Mouse (Mus musculus): ENCODE results near the gene Olfr455. TPM values are rescaled to one million over a fixed set of nuclear protein-coding genes. Genes with fewer than 3 reads are reported as not detected.

Gene Olfr455
- polyA plus RNA-seq (2016; fragmentation: Nextera tagmentation; extraction: Ambion mirVana) = not detected in 2 replicates

DNA sequence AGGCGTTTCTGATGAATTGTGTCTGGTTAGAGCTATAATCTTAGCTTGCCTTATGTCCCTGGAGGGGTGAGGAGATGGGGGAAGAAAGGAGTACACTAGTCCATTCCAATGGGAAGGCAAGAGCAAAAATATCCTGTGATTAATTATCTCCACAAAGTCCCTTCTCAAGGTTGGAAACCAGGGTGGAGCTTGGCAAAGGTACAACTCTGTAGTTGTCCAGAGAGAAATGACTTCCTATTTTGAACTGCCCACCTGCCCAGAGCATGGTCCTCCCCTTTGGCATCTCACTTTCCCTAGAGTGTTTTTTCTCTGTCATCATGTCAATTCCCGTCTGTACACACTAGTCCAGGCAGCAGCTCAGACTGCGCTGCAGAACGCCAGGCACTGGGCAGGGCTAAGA, at the start of gene Olfr455:
Gene Olfr455, minus strand, starts transcription at position 127 of the 400 bp plus-strand sequence.
- no peaks in the 10 kb centered on the region for H3K4me1 ChIP-seq
- no peaks in the 10 kb centered on the region for H3K27me3 ChIP-seq
- H3K9me3 ChIP-seq = no peaks in the 10 kb centered on the region
- no peak within 1 kb of the TSS for H3K9ac ChIP-seq
- no peaks in the 10 kb centered on the region for H3K36me3 ChIP-seq (replicated peaks)
- no peak within 1 kb of the TSS for H3K27ac ChIP-seq
- no peak for ATAC-seq (ENCODE audit: low FRiP score)
- no peak within 1 kb of the TSS for H3K4me3 ChIP-seq (replicated peaks)
- H3K4me2 ChIP-seq = no peak within 1 kb of the TSS
- WGBS = 88% methylated on average over 4 of the region's 4 CpGs

DNA sequence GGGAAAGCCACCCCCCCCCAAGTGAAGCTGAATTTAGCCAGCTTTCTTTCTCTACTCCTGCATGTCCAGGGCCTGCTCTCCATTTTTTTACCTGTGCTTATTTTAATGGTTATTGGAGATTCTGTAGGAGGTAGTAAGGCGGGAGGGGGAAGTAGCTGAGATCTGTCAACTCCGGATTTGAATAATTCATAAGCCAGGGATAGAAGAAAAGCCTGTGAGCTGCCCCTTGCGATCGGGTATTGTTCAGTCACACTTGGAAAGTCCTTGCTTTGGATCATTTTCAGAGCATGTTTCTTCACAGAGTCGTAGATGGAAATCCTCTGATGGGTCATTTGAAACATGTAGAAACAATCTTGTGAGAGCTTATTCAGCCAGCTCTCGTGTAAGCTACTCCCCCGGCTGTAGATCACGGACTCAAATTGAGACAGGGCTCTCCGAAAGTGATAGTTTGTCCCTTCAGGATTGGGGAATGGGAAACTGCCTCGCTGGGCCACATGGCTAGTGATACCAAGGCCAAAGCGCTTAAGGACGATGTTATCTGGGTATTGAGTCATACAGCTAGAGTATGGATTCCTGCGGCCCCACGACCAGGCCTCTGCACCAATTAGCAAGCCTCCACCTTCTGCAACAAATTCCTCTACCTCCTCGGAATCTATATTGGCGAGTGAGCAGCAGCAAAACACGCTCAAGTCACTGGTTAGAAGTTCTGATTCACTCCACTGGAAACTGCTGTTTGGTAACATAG, 45.9 kb upstream of the Olfr455 start:
- WGBS = 63% methylated on average over 17 of the region's 17 CpGs
- Histone ChIP-seq H3K4me1 (peaks cover 8% of the 10 kb centered on the region), H3K36me3 (replicated peaks) (no peaks in the 10 kb centered on the region), H3K9me3 (no peaks in the 10 kb centered on the region), H3K9ac (no peak overlapping the region), H3K4me2 (no peak overlapping the region), H3K27me3 (no peaks in the 10 kb centered on the region), H3K4me3 (replicated peaks) (no peak overlapping the region), H3K27ac (no peak overlapping the region)
- no peak for ATAC-seq (ENCODE audit: low FRiP score)

DNA sequence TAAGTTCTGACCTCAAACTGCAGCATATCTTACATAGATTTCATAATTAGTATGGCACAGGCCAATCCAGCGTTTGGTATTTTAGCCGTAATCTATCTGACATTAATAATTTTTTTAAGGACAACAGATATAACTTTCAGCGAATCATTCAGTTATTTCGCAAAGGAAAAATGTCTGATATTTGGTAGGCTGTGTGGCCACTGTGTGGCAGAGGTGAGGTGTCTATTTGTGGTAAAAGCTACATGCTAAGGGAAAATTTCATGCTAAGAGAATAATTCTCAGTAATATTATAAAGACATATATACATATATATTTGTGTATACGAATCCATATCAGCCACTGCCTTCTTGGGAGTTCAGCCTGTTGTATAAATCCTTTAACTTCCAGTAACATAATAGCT, 39.2 kb upstream of the Olfr455 start:
- Histone ChIP-seq H3K4me2 (no peak overlapping the region), H3K27me3 (no peaks in the 10 kb centered on the region)
- 86% methylated on average over 5 of the region's 5 CpGs for WGBS

DNA sequence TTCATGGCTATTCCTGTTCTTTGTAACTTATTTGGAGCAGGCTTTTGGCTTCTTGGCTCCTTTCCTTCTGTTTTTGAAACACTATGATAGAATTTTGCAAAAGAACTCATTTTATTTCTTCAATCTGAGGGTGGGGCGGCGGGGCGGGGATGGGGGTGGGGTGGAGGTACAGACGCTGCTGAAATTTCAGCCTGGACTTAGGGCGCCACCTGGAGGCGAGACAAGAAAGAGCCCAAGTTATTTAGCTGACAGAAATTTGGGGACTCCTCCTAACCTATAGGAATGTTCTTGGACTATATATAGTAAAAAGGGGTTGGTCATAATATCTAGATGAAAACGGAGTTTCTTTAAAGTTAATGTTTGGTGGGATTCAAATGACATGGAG, 36.1 kb upstream of the Olfr455 start:
- Histone ChIP-seq H3K9me3 (no peaks in the 10 kb centered on the region), H3K4me3 (replicated peaks) (no peak overlapping the region), H3K9ac (no peak overlapping the region), H3K4me2 (no peak overlapping the region), H3K4me1 (no peaks in the 10 kb centered on the region), H3K27ac (no peak overlapping the region), H3K27me3 (no peaks in the 10 kb centered on the region), H3K36me3 (replicated peaks) (no peaks in the 10 kb centered on the region)
- no peak for ATAC-seq (ENCODE audit: low FRiP score)
- WGBS = 2% methylated on average over 7 of the region's 7 CpGs

More for the DNA sequence above, 39.2 kb upstream of the Olfr455 start:
- no peaks in the 10 kb centered on the region for H3K36me3 ChIP-seq (replicated peaks)
- H3K9me3 ChIP-seq = no peaks in the 10 kb centered on the region
- no peaks in the 10 kb centered on the region for H3K4me1 ChIP-seq
- H3K27ac ChIP-seq = no peak overlapping the region
- no peak for ATAC-seq (ENCODE audit: low FRiP score)
- no peak overlapping the region for H3K9ac ChIP-seq
- H3K4me3 ChIP-seq (replicated peaks) = no peak overlapping the region

DNA sequence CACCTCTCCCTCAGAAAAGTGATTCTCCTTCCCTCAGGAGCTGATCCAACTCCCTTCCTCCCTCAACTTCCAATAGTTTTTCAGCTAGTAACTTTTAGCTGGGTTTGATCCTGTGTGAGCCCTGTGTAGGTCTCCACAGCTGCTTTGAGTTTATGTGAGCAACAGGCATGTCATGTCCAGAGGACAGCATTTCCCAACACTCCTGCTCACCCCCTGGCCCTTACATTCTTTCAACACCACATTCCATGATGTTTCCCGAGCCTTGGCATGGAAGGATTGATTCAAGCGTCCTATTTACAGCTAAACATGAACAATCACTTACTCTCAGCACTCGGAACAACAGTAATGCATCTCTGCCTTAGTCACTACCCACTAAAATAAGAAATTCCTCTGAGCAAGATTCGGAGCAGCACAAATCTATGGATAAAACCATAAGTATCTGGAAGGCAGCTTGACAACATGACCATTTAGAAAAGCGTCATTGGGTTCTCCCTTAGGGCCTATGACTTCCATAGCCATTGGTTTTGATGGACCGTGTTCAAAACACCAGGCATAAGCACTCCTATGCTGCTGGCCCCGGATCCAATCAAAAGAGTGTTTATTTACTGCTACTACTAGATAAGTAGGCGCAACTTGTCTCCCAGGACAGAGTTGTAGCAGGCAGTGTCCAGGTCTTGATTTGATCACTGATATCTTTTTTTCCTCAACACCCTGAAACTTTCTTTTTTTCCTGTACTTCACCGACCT, 35.5 kb upstream of the Olfr455 start:
- Histone ChIP-seq H3K27ac (no peak overlapping the region), H3K4me3 (replicated peaks) (no peak overlapping the region), H3K27me3 (no peaks in the 10 kb centered on the region), H3K9me3 (no peaks in the 10 kb centered on the region), H3K4me2 (no peak overlapping the region), H3K4me1 (no peaks in the 10 kb centered on the region), H3K36me3 (replicated peaks) (no peaks in the 10 kb centered on the region), H3K9ac (no peak overlapping the region)
- ATAC-seq (ENCODE audit: low FRiP score) = no peak
- WGBS = 67% methylated on average over 9 of the region's 9 CpGs

DNA sequence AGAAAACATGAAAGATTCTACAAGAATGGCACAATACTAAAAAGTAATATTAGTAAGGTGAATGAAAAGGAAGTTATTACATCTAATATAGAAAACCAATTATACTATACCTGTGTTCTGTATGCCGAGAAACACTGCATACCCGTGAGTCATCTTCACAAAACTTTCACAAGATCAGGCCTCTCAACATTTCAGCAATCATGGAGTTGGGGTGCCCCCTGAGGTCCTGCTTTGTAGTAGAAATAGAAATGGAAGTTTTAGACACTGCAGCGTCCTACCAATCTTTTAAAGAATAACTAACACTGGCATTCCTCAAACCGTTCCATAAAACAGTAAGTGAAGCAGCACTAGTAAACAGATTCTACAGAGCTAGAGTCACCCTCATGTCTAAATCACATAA, 31.3 kb upstream of the Olfr455 start:
- Histone ChIP-seq H3K36me3 (replicated peaks) (no peaks in the 10 kb centered on the region), H3K4me3 (replicated peaks) (no peak overlapping the region), H3K27ac (no peak overlapping the region), H3K27me3 (no peaks in the 10 kb centered on the region), H3K4me1 (no peaks in the 10 kb centered on the region), H3K4me2 (no peak overlapping the region), H3K9ac (no peak overlapping the region), H3K9me3 (no peaks in the 10 kb centered on the region)
- no peak for ATAC-seq (ENCODE audit: low FRiP score)
- WGBS = 84% methylated on average over 4 of the region's 4 CpGs

DNA sequence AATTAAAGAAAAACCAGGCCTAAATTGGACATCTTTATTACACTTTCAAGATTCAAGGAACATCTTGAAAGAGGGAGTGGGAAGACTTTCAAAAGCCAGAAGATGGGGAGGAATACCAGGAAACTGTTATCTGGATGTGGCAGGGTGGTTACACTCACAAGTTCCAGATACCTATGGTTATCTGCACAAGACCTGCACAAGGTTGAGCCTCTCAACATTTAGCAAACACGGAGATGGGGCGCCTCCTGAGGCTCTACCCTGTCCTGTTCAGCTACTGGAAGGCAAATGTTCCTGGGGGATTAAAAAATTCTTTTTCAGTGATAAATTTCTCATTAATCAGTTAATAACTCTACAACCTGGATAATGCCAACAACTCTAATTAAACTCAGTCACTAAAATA, 30.0 kb upstream of the Olfr455 start:
- no peak overlapping the region for H3K4me3 ChIP-seq (replicated peaks)
- H3K9me3 ChIP-seq = no peaks in the 10 kb centered on the region
- no peak overlapping the region for H3K9ac ChIP-seq
- H3K4me2 ChIP-seq = no peak overlapping the region
- no peaks in the 10 kb centered on the region for H3K36me3 ChIP-seq (replicated peaks)
- H3K27ac ChIP-seq = no peak overlapping the region
- H3K27me3 ChIP-seq = no peaks in the 10 kb centered on the region
- WGBS = 92% methylated on average over 2 of the region's 2 CpGs
- no peak for ATAC-seq (ENCODE audit: low FRiP score)
- no peaks in the 10 kb centered on the region for H3K4me1 ChIP-seq

DNA sequence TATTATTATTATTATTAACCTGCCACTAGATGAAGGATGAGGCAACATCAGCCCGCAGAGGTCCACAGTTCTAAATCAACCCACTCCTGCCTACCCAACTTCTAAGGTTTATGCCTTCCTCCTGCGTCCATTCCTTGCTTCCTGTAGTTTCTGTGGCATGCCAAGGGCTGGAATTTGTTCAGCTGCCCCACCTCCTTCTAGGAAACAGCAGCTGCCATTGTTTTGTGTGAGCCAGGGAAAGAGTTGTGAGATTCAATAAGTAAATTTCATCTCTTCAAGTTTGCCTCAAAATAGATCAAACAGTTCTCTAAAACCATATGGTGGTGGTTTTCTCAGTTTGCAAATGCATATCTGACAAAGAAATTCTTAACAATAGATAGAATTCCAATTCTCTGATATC, 20.8 kb upstream of the Olfr455 start:
- WGBS = 81% methylated on average over 2 of the region's 2 CpGs
- no peak overlapping the region for H3K9ac ChIP-seq
- no peaks in the 10 kb centered on the region for H3K9me3 ChIP-seq
- no peak overlapping the region for H3K4me2 ChIP-seq
- no peak for ATAC-seq (ENCODE audit: low FRiP score)
- H3K27me3 ChIP-seq = no peaks in the 10 kb centered on the region
- H3K36me3 ChIP-seq (replicated peaks) = no peaks in the 10 kb centered on the region
- no peak overlapping the region for H3K4me3 ChIP-seq (replicated peaks)
- no peaks in the 10 kb centered on the region for H3K4me1 ChIP-seq
- no peak overlapping the region for H3K27ac ChIP-seq

DNA sequence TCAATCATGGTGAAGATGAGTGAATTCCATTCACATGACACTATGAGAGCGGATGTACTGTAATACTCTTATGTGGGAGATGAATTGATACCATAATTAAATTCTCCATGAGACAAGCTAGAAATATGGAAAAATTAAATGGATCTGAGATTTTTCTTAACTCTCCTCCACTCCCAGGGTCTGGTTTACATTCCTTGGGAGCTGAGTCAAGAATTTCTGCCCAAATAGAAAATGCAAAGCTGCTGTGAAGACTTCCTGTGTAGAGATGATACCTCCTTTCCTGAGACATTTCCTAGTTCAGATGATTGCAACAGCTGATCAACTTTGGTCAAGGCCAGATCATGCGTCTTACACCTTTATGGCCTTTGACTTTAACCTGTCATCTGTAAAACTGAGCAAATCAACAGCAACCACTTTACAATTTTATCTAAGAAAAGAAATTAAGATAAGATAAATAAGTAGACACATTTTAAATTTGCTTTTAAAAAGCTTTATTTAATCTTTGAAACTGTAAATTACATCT, 18.8 kb upstream of the Olfr455 start:
- 88% methylated on average over 2 of the region's 2 CpGs for WGBS
- Histone ChIP-seq H3K27me3 (no peaks in the 10 kb centered on the region), H3K9ac (no peak overlapping the region), H3K27ac (no peak overlapping the region), H3K4me2 (no peak overlapping the region), H3K4me3 (replicated peaks) (no peak overlapping the region), H3K36me3 (replicated peaks) (no peaks in the 10 kb centered on the region), H3K4me1 (no peaks in the 10 kb centered on the region), H3K9me3 (no peaks in the 10 kb centered on the region)
- no peak for ATAC-seq (ENCODE audit: low FRiP score)

DNA sequence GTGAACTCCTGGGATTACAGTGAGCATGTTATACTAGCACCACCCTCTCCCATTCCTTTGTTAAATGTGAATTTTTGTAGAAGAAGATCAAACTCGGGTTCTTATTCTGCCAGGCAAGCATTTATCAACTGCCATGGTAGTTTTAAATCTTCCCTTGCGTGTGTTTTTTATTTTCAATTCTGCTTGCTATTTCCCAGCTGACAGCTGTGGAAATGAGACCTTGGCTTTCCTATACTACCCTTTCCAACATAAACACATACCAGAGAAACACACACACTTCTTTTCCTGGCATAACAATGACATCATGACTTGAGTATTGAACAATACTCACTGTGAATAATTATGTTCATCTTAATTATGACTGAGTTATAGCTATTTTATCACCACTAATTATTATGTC, 14.9 kb upstream of the Olfr455 start:
- no peaks in the 10 kb centered on the region for H3K27me3 ChIP-seq
- no peak overlapping the region for H3K4me2 ChIP-seq
- H3K4me1 ChIP-seq = no peaks in the 10 kb centered on the region
- H3K4me3 ChIP-seq (replicated peaks) = no peak overlapping the region
- H3K36me3 ChIP-seq (replicated peaks) = no peaks in the 10 kb centered on the region
- ATAC-seq (ENCODE audit: low FRiP score) = no peak
- WGBS = 72% methylated on average over 2 of the region's 2 CpGs
- no peaks in the 10 kb centered on the region for H3K9me3 ChIP-seq
- no peak overlapping the region for H3K9ac ChIP-seq
- H3K27ac ChIP-seq = no peak overlapping the region

DNA sequence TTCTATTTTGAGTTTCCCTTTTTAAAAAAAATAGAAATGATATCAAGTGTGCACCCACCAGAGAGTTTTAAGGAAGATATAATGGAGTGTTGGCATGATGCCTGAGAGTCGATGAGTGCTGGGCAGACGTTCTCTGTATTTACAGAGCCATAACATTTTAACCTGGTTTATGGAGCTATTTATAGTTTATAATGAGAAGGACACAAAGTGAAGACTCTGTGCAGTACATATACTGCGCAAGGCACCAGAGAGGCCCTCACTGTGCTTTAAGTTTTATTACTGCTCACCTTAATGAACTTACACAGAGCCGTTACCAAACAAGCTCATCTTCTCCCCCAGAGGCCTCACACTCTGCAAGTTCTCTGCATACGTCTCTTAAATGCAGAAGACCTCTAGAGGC, 13.5 kb upstream of the Olfr455 start:
- Histone ChIP-seq H3K9ac (no peak overlapping the region), H3K27ac (no peak overlapping the region), H3K36me3 (replicated peaks) (no peaks in the 10 kb centered on the region), H3K4me3 (replicated peaks) (no peak overlapping the region), H3K9me3 (no peaks in the 10 kb centered on the region), H3K4me1 (no peaks in the 10 kb centered on the region), H3K27me3 (no peaks in the 10 kb centered on the region), H3K4me2 (no peak overlapping the region)
- ATAC-seq (ENCODE audit: low FRiP score) = no peak
- 89% methylated on average over 5 of the region's 5 CpGs for WGBS

DNA sequence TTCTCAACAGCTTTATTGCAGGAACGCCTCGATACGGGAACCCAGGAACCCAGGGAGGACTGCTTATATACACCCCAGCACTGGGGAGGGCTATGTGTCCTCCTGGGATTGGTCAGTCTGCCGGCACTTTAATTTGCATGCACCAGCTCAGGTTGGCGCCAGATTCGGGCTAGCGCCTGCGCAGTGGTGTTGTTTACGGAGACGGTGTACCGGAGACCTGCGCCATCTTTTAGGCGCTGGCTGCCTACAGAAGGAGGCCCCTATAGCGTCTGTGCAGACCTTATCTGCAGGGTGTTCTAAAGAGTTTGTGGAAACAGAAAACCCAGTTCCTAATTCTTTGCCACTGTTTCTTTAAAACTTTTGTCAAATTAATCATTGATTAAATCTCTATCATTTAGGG, 11.3 kb upstream of the Olfr455 start:
- no peaks in the 10 kb centered on the region for H3K9me3 ChIP-seq
- ATAC-seq (ENCODE audit: low FRiP score) = no peak
- no peak overlapping the region for H3K27ac ChIP-seq
- 96% methylated on average over 14 of the region's 14 CpGs for WGBS
- H3K9ac ChIP-seq = no peak overlapping the region
- no peak overlapping the region for H3K4me2 ChIP-seq
- H3K4me1 ChIP-seq = no peaks in the 10 kb centered on the region
- H3K27me3 ChIP-seq = no peaks in the 10 kb centered on the region
- H3K4me3 ChIP-seq (replicated peaks) = no peak overlapping the region
- H3K36me3 ChIP-seq (replicated peaks) = no peaks in the 10 kb centered on the region

DNA sequence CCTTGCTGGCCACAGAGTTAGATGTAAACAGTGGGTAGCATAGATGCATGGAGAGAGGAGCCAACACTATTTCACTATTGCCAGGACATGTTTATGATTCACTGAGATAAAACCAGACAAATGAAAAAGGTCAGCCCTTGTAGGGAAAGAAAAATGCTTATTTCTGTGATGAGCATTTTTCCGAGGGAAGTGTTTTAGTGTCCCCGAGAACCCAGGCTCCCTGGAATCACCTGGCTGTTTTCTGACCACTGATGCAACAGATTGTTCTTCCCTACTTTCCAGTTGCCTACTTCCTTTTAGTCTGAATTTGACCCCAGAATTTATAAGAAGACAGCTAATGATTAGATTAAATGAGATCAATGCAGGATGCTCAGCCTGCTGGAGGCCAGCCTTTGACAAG, 1.2 kb downstream of the Olfr455 start:
- H3K9ac ChIP-seq = no peak overlapping the region
- no peak overlapping the region for H3K27ac ChIP-seq
- H3K36me3 ChIP-seq (replicated peaks) = no peaks in the 10 kb centered on the region
- H3K4me3 ChIP-seq (replicated peaks) = no peak overlapping the region
- no peak overlapping the region for H3K4me2 ChIP-seq
- ATAC-seq (ENCODE audit: low FRiP score) = no peak
- no peaks in the 10 kb centered on the region for H3K27me3 ChIP-seq
- WGBS = 89% methylated on average over 2 of the region's 2 CpGs
- no peaks in the 10 kb centered on the region for H3K9me3 ChIP-seq
- H3K4me1 ChIP-seq = no peaks in the 10 kb centered on the region

All from forebrain, embryonic 12.5 days (tissue).